ENCODE assay signal across 1 mouse cellular context in genomic region chr11:100534821-100535220, GRCm38 (mm10). TPM values are rescaled to one million over a fixed set of nuclear protein-coding genes. Genes with fewer than 3 reads are reported as not detected.
"Had no signal": no experiment of that assay in that cellular context is flagged by ENCODE, and none has a peak within 500 bp of the region (broad histone marks: within the 10 kb centered on the region; RNA-seq: fewer than 3 reads in every experiment).

No protein-coding gene starts in this region.

RNA-seq across cellular contexts. Expression of gene Ttc25, which starts 10.6 kb away (rescaled TPM):
- polyA plus RNA-seq: erythroblast, embryonic 14.5 days had no signal
